Mouse (Mus musculus) heart, adult 2 months (tissue): Measurements from ENCODE around the gene Rbfox3.

Experiments used
- CTCF ChIP-seq: fragments of 200-600 bp; IDR thresholded peaks from 2 replicates; pipeline ENCODE4 v1.8.1; 2022; ENCODE audit warnings: antibody characterized with exemption, mild to moderate bottlenecking, moderate library complexity
- POLR2A ChIP-seq: fragments of 200-500 bp; IDR thresholded peaks from 2 replicates; pipeline ENCODE4 v1.6.1; 2011; ENCODE audit warnings: mild to moderate bottlenecking, low read depth, low read length, control low read depth; ENCODE audit not compliant: insufficient read depth

DNA sequence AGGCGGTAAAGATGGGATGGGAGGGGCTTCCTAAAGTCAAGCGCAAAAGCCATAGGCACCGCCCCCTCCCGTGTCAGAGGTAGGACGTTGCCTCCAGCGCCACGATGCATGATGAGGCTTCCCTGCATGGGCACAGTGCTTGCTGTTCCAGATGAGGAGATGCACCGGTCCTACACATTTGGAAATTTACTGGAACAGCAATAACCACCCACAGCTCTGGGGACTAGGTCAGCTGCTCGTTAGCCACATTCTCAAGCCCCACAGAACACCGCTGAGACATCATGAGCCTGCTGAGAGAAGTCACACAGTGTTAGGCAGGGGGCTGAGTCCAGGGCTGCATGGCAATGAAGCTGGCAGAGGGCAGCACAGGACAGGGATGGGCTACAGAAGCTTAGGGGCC is 39.9 kb downstream of the Rbfox3 start:
- TF ChIP-seq CTCF (no peak), POLR2A (no peak)
